Mouse (Mus musculus) embryo, embryonic 11 days (tissue): ENCODE measurements around the gene Acss2.
"Not testable (repeated sequence)": the region's sequence is repeated elsewhere in the genome, so short reads cannot be mapped to it uniquely, and the experiment has no call there.

Source experiments
- DNase-seq: peaks from one replicate; pipeline ENCODE4 v3.0.0-alpha.2; 2015

Gene Acss2

DNA sequence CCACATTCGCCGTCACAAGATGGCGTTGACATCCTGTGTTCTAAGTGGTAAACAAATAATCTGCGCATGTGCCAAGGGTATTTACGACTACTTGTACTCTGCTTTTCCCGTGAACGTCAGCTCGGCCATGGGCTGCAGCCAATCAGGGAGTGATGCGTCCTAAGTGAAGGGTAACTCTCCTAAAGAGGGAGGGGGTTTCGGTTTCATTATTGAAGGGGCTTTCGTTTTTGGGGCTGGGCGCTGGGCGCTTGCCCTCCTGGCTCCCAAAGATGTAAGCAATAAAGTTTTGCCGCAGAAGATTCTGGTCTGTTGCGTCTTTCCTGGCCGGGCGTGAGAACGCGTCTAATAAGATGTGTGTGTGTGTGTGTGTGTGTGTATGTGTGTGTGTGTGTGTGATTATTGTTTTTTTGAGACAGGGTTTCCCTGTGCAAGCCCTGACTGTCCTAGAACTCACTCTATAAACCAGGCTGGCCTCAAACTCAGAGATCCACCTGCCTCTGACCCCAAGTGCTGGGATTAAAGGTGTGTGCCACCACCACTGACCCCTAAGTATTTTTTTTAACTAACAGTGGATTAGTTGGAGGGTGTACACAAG, 20.8 kb downstream of the Acss2 start:
- DNase-seq, result not testable (repeated sequence)

DNA sequence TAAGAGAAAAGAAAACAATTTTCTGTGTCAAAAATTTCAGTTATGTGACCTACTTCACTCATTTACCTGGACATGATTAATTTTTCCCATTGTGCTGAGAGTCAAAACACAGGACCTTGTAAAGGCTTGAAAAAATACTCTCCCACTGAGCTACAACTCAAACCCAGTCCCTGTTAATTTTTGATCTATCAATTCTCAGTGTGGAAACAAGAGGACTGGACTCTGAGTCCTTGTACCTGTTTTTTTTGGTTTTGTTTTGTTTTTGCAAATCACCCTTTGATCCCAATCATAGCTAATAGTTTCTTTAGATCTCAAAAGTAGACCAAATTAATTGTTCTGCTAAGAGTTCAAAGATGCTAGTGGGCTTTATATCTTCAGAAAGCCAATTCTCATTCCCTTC, 21.9 kb downstream of the Acss2 start:
- DNase-seq, result no peak

GRCm38 (mm10) chr2:155540822-155541458, 23.2 kb downstream of the Acss2 start:
- DNase-seq, result no peak

- DNase-seq, result no peak
Observed at GRCm38 (mm10) chr2:155546955-155547354, 29.2 kb downstream of the Acss2 start.

- DNase-seq, result no peak
Observed at GRCm38 (mm10) chr2:155552336-155552735, 34.6 kb downstream of the Acss2 start.

GRCm38 (mm10) chr2:155552949-155553354, 35.2 kb downstream of the Acss2 start:
- DNase-seq, result no peak

GRCm38 (mm10) chr2:155554426-155554985, 36.8 kb downstream of the Acss2 start:
- no peak for DNase-seq

DNA sequence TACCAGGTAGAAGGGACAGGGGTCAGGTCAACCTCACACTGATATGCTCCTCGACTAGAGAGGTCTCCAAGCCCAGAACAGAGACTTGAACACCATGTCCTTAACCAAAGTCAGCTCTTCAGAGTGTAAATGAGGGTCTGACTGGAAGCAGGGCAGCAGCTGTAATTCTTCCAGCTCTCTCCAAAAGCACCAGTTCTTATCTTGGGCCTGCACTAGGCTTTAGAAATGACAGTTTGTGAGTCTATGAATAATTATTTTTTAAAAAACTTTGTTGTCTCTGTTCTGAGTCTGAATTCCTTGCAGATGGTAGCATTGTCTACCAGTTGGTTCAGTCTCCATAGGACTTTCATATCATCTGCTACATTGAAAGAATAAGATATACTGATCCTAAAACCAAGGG, 44.5 kb downstream of the Acss2 start:
- no peak for DNase-seq

DNA sequence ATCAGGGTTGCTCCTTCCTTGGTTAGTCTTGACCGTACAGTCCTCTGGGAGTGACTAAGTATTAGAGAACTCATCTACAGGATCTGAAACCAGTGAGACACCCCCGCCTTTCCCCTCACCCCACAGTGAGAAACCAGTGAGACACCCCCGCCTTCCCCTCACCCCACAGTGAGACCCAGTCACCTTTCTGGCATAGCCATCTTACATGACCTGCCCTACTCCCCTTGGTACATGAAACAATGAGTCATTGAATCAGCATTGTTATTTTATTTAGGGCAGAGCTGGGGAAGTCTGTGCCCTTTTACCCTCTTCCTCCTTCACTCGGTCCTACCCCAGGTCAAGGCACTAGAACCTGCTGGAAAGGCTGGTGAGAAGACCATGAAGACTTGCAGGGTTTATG, 45.2 kb downstream of the Acss2 start:
- DNase-seq, result no peak

- DNase-seq, result no peak
Observed at GRCm38 (mm10) chr2:155567751-155568150, 50.0 kb downstream of the Acss2 start.

DNA sequence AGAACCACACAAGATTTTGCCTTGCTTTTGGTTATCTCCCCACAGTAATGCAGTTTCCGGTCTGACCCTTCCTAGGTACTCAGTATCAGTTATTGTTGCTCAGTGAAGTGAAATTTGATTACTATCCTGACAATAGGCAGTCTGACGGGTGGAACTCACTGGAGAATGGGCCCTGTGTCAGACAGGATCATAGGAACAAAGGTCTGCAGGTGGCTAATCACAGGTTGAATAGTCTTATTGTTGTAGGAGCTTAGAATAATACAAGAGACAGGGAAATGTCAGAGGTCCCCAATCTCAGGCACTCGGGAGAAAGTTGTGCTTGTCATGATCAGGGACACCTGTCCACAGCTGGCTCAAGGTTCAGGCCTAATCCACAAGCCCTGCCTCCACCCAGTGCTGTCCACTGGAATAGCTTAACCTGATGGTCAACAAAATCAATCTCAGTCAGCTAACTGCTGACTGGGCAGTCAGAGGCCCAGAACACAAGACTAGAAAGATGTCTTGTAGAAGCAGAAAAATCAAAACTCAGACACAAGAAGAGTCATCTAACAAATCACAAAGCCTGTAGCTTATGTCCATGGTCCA, 51.6 kb downstream of the Acss2 start:
- DNase-seq, result no peak

- DNase-seq, result no peak
Observed at GRCm38 (mm10) chr2:155573001-155573400, 55.3 kb downstream of the Acss2 start.

DNA sequence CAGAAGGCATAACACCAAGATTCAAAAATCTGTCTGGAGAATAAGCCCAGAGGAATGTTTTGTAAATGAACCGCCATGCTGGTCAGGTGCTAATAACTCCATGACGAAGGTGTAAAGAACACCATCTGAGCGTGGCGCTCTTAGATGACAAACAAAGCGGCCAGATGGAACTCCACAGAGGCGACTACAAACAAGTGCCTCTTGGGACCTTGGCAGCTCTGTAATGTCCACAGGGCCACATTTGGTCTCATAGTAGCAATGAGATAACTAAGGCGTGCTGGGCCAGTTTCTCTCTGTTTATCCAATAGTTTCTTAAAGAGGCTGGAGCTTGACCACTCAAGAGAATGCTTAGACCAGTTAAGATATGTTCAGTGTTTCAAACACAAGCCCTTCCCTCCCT, 56.2 kb downstream of the Acss2 start:
- DNase-seq, result no peak

GRCm38 (mm10) chr2:155574700-155575099, 57.0 kb downstream of the Acss2 start:
- DNase-seq, result no peak

GRCm38 (mm10) chr2:155576656-155577055, 58.9 kb downstream of the Acss2 start:
- no peak for DNase-seq

DNA sequence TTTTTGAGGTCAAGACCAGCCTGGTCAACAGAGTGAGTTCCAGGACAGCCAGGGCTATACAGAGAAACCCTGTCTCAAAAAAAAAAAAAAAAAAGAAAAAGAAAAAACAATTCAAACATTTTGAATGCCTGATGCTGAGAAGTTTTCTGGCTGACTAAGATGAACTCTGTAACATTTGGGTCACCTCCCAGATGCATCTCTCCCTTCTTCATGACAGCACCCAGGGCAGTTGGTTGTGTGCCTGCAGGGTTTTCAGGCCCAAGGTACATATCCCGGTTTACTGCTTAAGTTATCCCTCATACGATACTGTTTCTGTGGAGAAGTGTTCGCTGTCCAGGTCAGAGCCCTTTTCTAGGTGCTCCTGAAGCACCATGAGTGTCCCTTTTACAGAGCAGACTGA, 62.6 kb downstream of the Acss2 start:
- no peak for DNase-seq

DNA sequence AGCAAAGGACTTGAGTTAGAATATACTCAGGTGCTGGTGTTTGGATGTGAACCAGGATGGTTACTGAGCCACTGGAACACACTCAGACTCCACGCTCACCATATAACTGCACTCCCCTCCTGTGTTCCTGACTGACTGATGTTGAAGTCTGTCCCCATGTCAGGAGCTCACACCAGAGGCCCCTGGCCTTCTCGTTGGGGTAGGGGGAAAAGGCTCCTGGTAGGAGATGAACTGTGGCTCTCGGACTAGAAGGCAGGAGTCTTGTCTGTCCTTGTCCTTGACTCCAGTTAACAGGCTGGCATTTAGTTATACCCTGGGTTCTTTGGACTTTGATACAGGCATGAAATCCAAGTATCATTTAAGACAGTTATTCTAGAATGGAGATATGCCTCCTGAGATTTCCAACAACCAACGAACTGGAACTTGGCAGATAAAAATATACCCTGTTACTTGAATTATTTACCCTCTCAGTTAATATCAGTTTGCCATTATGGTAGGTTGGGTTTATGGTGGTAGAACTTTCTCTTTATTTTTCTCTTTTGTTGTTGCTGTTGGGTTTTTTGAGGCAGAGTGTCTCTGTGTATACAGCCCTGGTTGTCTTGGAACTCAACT, 64.7 kb downstream of the Acss2 start:
- no peak for DNase-seq

GRCm38 (mm10) chr2:155582996-155583395, 65.2 kb downstream of the Acss2 start:
- DNase-seq, result no peak

DNA sequence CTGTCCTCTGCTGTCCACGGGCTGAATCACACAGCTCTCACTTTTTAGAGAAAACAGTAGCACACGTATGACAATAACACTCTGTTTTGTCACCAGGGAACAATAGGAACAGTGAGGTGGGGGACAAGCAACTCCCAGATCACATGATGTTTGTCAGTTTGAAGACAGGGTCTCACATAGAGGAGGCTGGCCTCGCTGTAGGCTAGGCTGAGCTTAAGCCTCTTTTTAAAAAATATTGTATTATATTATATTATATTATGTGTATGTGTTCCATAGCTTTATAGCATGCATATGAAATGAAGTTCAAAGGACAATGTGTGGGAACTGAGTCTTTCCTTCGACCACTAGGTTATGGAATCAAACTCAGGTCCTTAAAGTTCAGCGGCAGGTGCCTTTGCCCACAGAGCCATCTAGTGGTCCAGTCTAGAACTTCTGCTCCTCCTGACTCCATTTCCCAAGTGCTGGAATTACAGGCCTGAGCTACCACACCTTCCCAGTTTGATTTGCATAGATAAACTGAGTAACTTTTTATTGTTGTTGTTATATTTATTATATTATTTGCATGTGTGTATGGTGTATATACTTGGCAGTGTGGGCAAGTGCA, 66.3 kb downstream of the Acss2 start:
- peak; percentile 68 for DNase-seq

DNA sequence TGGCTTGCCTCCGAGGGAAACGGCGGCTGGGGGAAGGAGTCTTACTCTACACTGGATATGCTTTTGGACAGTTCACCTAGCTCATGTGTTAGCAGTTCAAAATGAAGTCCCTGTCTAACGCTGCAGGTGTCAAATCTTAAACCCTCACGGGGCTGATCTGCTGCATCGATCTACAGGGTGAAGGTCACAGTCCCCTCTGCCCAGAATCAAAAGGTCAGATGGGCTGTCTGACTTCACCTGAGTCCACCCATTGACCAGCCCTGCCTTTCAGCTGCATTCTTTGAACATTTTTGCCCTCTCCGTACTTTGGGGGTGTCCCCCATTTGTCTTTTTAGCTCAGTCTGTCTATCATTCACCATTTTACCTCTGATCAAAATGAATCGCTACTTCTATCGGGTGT, 67.3 kb downstream of the Acss2 start:
- DNase-seq, result no peak

DNA sequence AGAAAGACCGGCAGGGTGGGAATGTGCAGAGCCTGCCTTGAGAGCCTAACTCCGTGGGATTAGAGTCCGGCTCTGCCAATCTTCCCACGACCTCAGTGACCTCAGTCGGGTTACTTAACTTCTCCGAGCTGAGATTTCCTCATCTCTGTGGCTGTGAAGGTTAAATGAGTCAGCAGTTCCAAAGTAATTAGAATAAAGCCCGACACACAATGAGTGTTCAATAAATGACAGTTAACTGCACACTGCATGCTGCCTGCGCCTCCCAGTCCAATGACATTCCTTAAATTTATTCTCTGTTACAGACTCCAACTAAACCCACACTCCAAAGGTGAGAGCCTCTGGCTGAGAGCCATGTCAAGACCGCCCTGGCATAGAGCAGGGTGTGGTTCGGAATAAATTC, 67.7 kb downstream of the Acss2 start:
- peak; percentile 10 for DNase-seq

- no peak for DNase-seq
Observed at GRCm38 (mm10) chr2:155588136-155588535, 70.4 kb downstream of the Acss2 start.

GRCm38 (mm10) chr2:155589521-155589920, 71.8 kb downstream of the Acss2 start:
- no peak for DNase-seq
